Mouse (Mus musculus) limb, embryonic 14.5 days (tissue): ENCODE results near the gene Gstp3. TPM values are rescaled to one million over a fixed set of nuclear protein-coding genes. Genes with fewer than 3 reads are reported as not detected.

Experiments
- ATAC-seq: fragments of 200-750 bp; cut with Nextera tagmentation; 2 replicates; pipeline ENCODE4 v1.8.0; 2017; ENCODE audit warnings: low read depth, moderate number of reproducible peaks, moderate TSS enrichment; ENCODE audit not compliant: low FRiP score
- DNase-seq: peaks from one replicate; pipeline ENCODE4 v3.0.0-alpha.2; 2015; ENCODE audit warnings: low spot score
- H3K27ac ChIP-seq: fragments of 300-500 bp; sonication (generic); replicated peaks from 2 replicates; pipeline ENCODE4 v1.5.1; 2014; ENCODE audit warnings: low read depth, mild to moderate bottlenecking, low read length, moderate library complexity, mixed read lengths
- H3K27me3 ChIP-seq: fragments of 300-500 bp; sonication (generic); 2 replicates; pipeline ENCODE4 v1.6.1; 2014; ENCODE audit warnings: low read length, mixed read lengths; ENCODE audit not compliant: control insufficient read depth, insufficient read depth
- H3K36me3 ChIP-seq: fragments of 300-500 bp; sonication (generic); 2 replicates; pipeline ENCODE4 v1.6.1; 2014; ENCODE audit warnings: mild to moderate bottlenecking, low read length, moderate library complexity, mixed read lengths; ENCODE audit not compliant: control insufficient read depth, insufficient read depth
- H3K4me1 ChIP-seq: fragments of 300-500 bp; sonication (generic); 2 replicates; pipeline ENCODE4 v1.6.1; 2014; ENCODE audit warnings: antibody characterized with exemption, low read length, mixed read lengths; ENCODE audit not compliant: control insufficient read depth, insufficient read depth
- H3K4me2 ChIP-seq: fragments of 300-500 bp; sonication (generic); replicated peaks from 2 replicates; pipeline ENCODE4 v1.6.1; 2014; ENCODE audit warnings: low read depth, mild to moderate bottlenecking, low read length, moderate library complexity; ENCODE audit not compliant: severe bottlenecking
- H3K4me3 ChIP-seq: fragments of 300-500 bp; sonication (generic); replicated peaks from 2 replicates; pipeline ENCODE4 v1.5.1; 2014; ENCODE audit warnings: low read length
- H3K9ac ChIP-seq: fragments of 300-500 bp; sonication (generic); 2 replicates; pipeline ENCODE4 v1.6.1; 2014; ENCODE audit warnings: mild to moderate bottlenecking, low read depth, low read length, moderate library complexity; ENCODE audit not compliant: severe bottlenecking
- H3K9me3 ChIP-seq: fragments of 300-500 bp; sonication (generic); 2 replicates; pipeline ENCODE4 v1.6.1; 2016; ENCODE audit warnings: low read length; ENCODE audit not compliant: control insufficient read depth
- POLR2A ChIP-seq: fragments of 200-500 bp; IDR thresholded peaks from 2 replicates; pipeline ENCODE4 v1.8.0; 2012; ENCODE audit warnings: inconsistent platforms, mild to moderate bottlenecking, moderate library complexity, borderline replicate concordance; ENCODE audit not compliant: insufficient read depth, insufficient read length; ENCODE audit errors: extremely low read depth
- WGBS: fragments of 180-500 bp; shearing (Covaris S2); extraction: QIAGEN DNeasy Blood & Tissue Kit; methylation state at CpG from one replicate; pipeline ENCODE4 v1.1.7; 2014; 5-methylcytosine and 5-hydroxymethylcytosine counted together
- polyA plus RNA-seq, 2 experiments: library from polyadenylated mRNA; depleted of rRNA in 1 of 2; stranded (reverse) in 1 of 2; unstranded in 1 of 2; fragments of >200 nt; fragmentation: Nextera tagmentation in 1 of 2; extraction: Ambion mirVana in 1 of 2; gene quantifications; 2 replicates each; pipeline versions ENCODE4 v1.2.1 to v1.2.3; 2012 to 2014

The Gstp3 gene
- 0.63 and 0.69 TPM in 2 replicates for polyA plus RNA-seq (2012; rRNA removed)
- polyA plus RNA-seq (2014; fragmentation: Nextera tagmentation; extraction: Ambion mirVana), result 0.41 and 0.47 TPM in 2 replicates

- Histone ChIP-seq H3K27ac (no peak within 1 kb of the TSS), H3K36me3 (no peaks in the 10 kb centered on the region), H3K27me3 (no peaks in the 10 kb centered on the region), H3K4me3 (no peak within 1 kb of the TSS), H3K9ac (no peak within 1 kb of the TSS), H3K4me1 (no peaks in the 10 kb centered on the region), H3K9me3 (no peaks in the 10 kb centered on the region), H3K4me2 (no peak within 1 kb of the TSS)
- ATAC-seq (no peak), DNase-seq (no peak)
- 78% methylated on average over 15 of the region's 15 CpGs for WGBS
- TF ChIP-seq POLR2A, result no peak
Observed at GRCm38 (mm10) chr19:4059069-4059740, at the start of gene Gstp3. Gstp3 (minus strand) TSS chr19:4059569.

GRCm38 (mm10) chr19:4108535-4108934 is 49.2 kb upstream of the Gstp3 start:
- Histone ChIP-seq H3K4me1 (peaks cover 1% of the 10 kb centered on the region; the same call in 1 of the 2 replicates), H3K36me3 (peaks cover 20% of the 10 kb centered on the region), H3K4me3 (no peak overlapping the region), H3K9me3 (no peaks in the 10 kb centered on the region), H3K9ac (no peak overlapping the region), H3K27me3 (no peaks in the 10 kb centered on the region), H3K27ac (no peak overlapping the region), H3K4me2 (no peak overlapping the region)
- WGBS, result 91% methylated on average over 9 of the region's 9 CpGs
- TF ChIP-seq POLR2A, result no peak
- ATAC-seq (no peak), DNase-seq (no peak)

GRCm38 (mm10) chr19:4106654-4107053 is 47.3 kb upstream of the Gstp3 start:
- WGBS, result 84% methylated on average over 14 of the region's 14 CpGs
- DNase-seq, result no peak
- no peak for ATAC-seq
- H3K27me3 ChIP-seq, result peaks cover 7% of the 10 kb centered on the region; the same call in 1 of the 2 replicates
- H3K4me3 ChIP-seq, result no peak overlapping the region
- TF ChIP-seq POLR2A, result no peak
- no peaks in the 10 kb centered on the region for H3K4me1 ChIP-seq
- peaks cover 4% of the 10 kb centered on the region for H3K36me3 ChIP-seq
- H3K27ac ChIP-seq, result no peak overlapping the region
- no peak overlapping the region for H3K4me2 ChIP-seq
- H3K9me3 ChIP-seq, result no peaks in the 10 kb centered on the region
- H3K9ac ChIP-seq, result no peak overlapping the region

GRCm38 (mm10) chr19:4104675-4105194 is 45.4 kb upstream of the Gstp3 start:
- H3K4me3 ChIP-seq, result no peak overlapping the region
- peaks cover 11% of the 10 kb centered on the region for H3K4me1 ChIP-seq
- H3K27ac ChIP-seq, result no peak overlapping the region
- ATAC-seq, result no peak
- WGBS, result 90% methylated on average over 16 of the region's 16 CpGs
- no peak overlapping the region for H3K4me2 ChIP-seq
- no peak for DNase-seq
- no peak overlapping the region for H3K9ac ChIP-seq
- peaks cover 26% of the 10 kb centered on the region; the same call in 1 of the 2 replicates for H3K27me3 ChIP-seq
- no peaks in the 10 kb centered on the region for H3K9me3 ChIP-seq
- TF ChIP-seq POLR2A, result no peak
- no peaks in the 10 kb centered on the region for H3K36me3 ChIP-seq

GRCm38 (mm10) chr19:4103792-4104191 is 44.4 kb upstream of the Gstp3 start:
- no peak overlapping the region for H3K4me3 ChIP-seq
- H3K27me3 ChIP-seq, result peaks cover 32% of the 10 kb centered on the region; the same call in 1 of the 2 replicates
- ATAC-seq (no peak), DNase-seq (no peak)
- no peaks in the 10 kb centered on the region for H3K9me3 ChIP-seq
- no peak for TF ChIP-seq POLR2A
- H3K4me1 ChIP-seq, result peaks cover 18% of the 10 kb centered on the region
- H3K36me3 ChIP-seq, result no peaks in the 10 kb centered on the region
- H3K27ac ChIP-seq, result no peak overlapping the region
- no peak overlapping the region for H3K4me2 ChIP-seq
- H3K9ac ChIP-seq, result no peak overlapping the region
- 74% methylated on average over 3 of the region's 3 CpGs for WGBS

- H3K9ac ChIP-seq, result no peak overlapping the region
- TF ChIP-seq POLR2A, result no peak
- no peaks in the 10 kb centered on the region for H3K36me3 ChIP-seq
- no peaks in the 10 kb centered on the region for H3K9me3 ChIP-seq
- H3K4me3 ChIP-seq, result no peak overlapping the region
- no peak overlapping the region for H3K27ac ChIP-seq
- H3K27me3 ChIP-seq, result peaks cover 32% of the 10 kb centered on the region; the same call in 1 of the 2 replicates
- H3K4me2 ChIP-seq, result no peak overlapping the region
- DNase-seq (no peak), ATAC-seq (no peak)
- 94% methylated on average over 18 of the region's 18 CpGs for WGBS
- peaks cover 18% of the 10 kb centered on the region for H3K4me1 ChIP-seq
Observed at GRCm38 (mm10) chr19:4103294-4103693, 43.9 kb upstream of the Gstp3 start.
